Mouse (Mus musculus) limb, embryonic 14.5 days (tissue): ENCODE data around the gene Prss12. TPM values are rescaled to one million over a fixed set of nuclear protein-coding genes. Genes with fewer than 3 reads are reported as not detected.
A peak's percentile ranks its signal among the peaks of the same experiment; 100 is the strongest.

Source experiments
- ATAC-seq: fragments of 200-750 bp; cut with Nextera tagmentation; 2 replicates; pipeline ENCODE4 v1.8.0; 2017; ENCODE audit warnings: low read depth, moderate number of reproducible peaks, moderate TSS enrichment; ENCODE audit not compliant: low FRiP score
- DNase-seq: peaks from one replicate; pipeline ENCODE4 v3.0.0-alpha.2; 2015; ENCODE audit warnings: low spot score
- H3K27ac ChIP-seq: fragments of 300-500 bp; sonication (generic); replicated peaks from 2 replicates; pipeline ENCODE4 v1.5.1; 2014; ENCODE audit warnings: low read depth, mild to moderate bottlenecking, low read length, moderate library complexity, mixed read lengths
- H3K27me3 ChIP-seq: fragments of 300-500 bp; sonication (generic); 2 replicates; pipeline ENCODE4 v1.6.1; 2014; ENCODE audit warnings: low read length, mixed read lengths; ENCODE audit not compliant: control insufficient read depth, insufficient read depth
- H3K36me3 ChIP-seq: fragments of 300-500 bp; sonication (generic); 2 replicates; pipeline ENCODE4 v1.6.1; 2014; ENCODE audit warnings: mild to moderate bottlenecking, low read length, moderate library complexity, mixed read lengths; ENCODE audit not compliant: control insufficient read depth, insufficient read depth
- H3K4me1 ChIP-seq: fragments of 300-500 bp; sonication (generic); 2 replicates; pipeline ENCODE4 v1.6.1; 2014; ENCODE audit warnings: antibody characterized with exemption, low read length, mixed read lengths; ENCODE audit not compliant: control insufficient read depth, insufficient read depth
- H3K4me2 ChIP-seq: fragments of 300-500 bp; sonication (generic); replicated peaks from 2 replicates; pipeline ENCODE4 v1.6.1; 2014; ENCODE audit warnings: low read depth, mild to moderate bottlenecking, low read length, moderate library complexity; ENCODE audit not compliant: severe bottlenecking
- H3K4me3 ChIP-seq: fragments of 300-500 bp; sonication (generic); replicated peaks from 2 replicates; pipeline ENCODE4 v1.5.1; 2014; ENCODE audit warnings: low read length
- H3K9ac ChIP-seq: fragments of 300-500 bp; sonication (generic); 2 replicates; pipeline ENCODE4 v1.6.1; 2014; ENCODE audit warnings: mild to moderate bottlenecking, low read depth, low read length, moderate library complexity; ENCODE audit not compliant: severe bottlenecking
- H3K9me3 ChIP-seq: fragments of 300-500 bp; sonication (generic); 2 replicates; pipeline ENCODE4 v1.6.1; 2016; ENCODE audit warnings: low read length; ENCODE audit not compliant: control insufficient read depth
- POLR2A ChIP-seq: fragments of 200-500 bp; IDR thresholded peaks from 2 replicates; pipeline ENCODE4 v1.8.0; 2012; ENCODE audit warnings: inconsistent platforms, mild to moderate bottlenecking, moderate library complexity, borderline replicate concordance; ENCODE audit not compliant: insufficient read depth, insufficient read length; ENCODE audit errors: extremely low read depth
- WGBS: fragments of 180-500 bp; shearing (Covaris S2); extraction: QIAGEN DNeasy Blood & Tissue Kit; methylation state at CpG from one replicate; pipeline ENCODE4 v1.1.7; 2014; 5-methylcytosine and 5-hydroxymethylcytosine counted together
- polyA plus RNA-seq, 2 experiments: library from polyadenylated mRNA; depleted of rRNA in 1 of 2; stranded (reverse) in 1 of 2; unstranded in 1 of 2; fragments of >200 nt; fragmentation: Nextera tagmentation in 1 of 2; extraction: Ambion mirVana in 1 of 2; gene quantifications; 2 replicates each; pipeline versions ENCODE4 v1.2.1 to v1.2.3; 2012 to 2014

Prss12 gene
- polyA plus RNA-seq, 2 experiments, result 17.6 to 20.1 TPM

GRCm38 (mm10) chr3:123448096-123448495, 1.4 kb downstream of the Prss12 start:
- H3K27me3 ChIP-seq, result peaks cover 19% of the 10 kb centered on the region; the same call in 1 of the 2 replicates
- TF ChIP-seq POLR2A, result no peak
- H3K4me1 ChIP-seq, result peaks cover 23% of the 10 kb centered on the region
- no peaks in the 10 kb centered on the region for H3K36me3 ChIP-seq
- no peak for ATAC-seq
- H3K4me3 ChIP-seq, result peak overlapping the region; percentile 70
- H3K9ac ChIP-seq, result no peak overlapping the region
- peak overlapping the region; percentile 99 for H3K4me2 ChIP-seq
- 17% methylated on average over 10 of the region's 10 CpGs for WGBS
- DNase-seq, result no peak
- H3K9me3 ChIP-seq, result no peaks in the 10 kb centered on the region
- no peak overlapping the region for H3K27ac ChIP-seq

GRCm38 (mm10) chr3:123450107-123450506, 3.4 kb downstream of the Prss12 start:
- ATAC-seq, result no peak
- WGBS, result 75% methylated on average over 6 of the region's 6 CpGs
- no peak overlapping the region for H3K4me2 ChIP-seq

DNA sequence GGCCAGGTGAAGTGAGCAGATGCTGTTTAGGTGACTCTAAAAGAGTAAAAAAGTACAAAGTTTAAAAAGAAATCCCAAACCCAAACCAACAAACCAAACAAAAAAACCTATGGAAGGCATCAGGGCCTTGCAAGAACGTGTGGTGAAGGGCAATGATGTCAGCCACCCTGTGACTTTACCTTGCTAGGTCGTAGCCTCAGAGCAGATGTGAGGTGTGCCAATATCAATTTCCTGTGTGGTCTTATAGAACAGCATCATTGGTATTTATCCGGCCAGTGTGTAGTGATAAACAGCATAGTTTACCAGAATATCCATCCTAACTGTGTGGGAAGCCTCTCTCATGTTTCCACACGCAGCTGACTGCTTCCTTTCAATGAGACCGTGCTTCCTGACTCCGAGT, 6.2 kb downstream of the Prss12 start:
- H3K27ac ChIP-seq, result no peak overlapping the region
- H3K9ac ChIP-seq, result no peak overlapping the region
- peaks cover 6% of the 10 kb centered on the region; the same call in 1 of the 2 replicates for H3K27me3 ChIP-seq
- H3K36me3 ChIP-seq, result no peaks in the 10 kb centered on the region
- ATAC-seq, result no peak
- no peak overlapping the region for H3K4me3 ChIP-seq
- H3K4me1 ChIP-seq, result 0 out of 2 replicates have a peak, but pooled peaks cover 5% of the 10 kb centered on the region
- TF ChIP-seq POLR2A, result no peak
- H3K4me2 ChIP-seq, result no peak overlapping the region
- no peak for DNase-seq
- 74% methylated on average over 6 of the region's 6 CpGs for WGBS
- no peaks in the 10 kb centered on the region for H3K9me3 ChIP-seq

More at GRCm38 (mm10) chr3:123450107-123450506, 3.4 kb downstream of the Prss12 start:
- H3K36me3 ChIP-seq, result no peaks in the 10 kb centered on the region
- peaks cover 19% of the 10 kb centered on the region; the same call in 1 of the 2 replicates for H3K27me3 ChIP-seq
- peaks cover 18% of the 10 kb centered on the region for H3K4me1 ChIP-seq
- H3K9me3 ChIP-seq, result no peaks in the 10 kb centered on the region
- no peak overlapping the region for H3K27ac ChIP-seq
- no peak for DNase-seq
- H3K4me3 ChIP-seq, result no peak overlapping the region
- no peak overlapping the region for H3K9ac ChIP-seq
- TF ChIP-seq POLR2A, result no peak

- no peaks in the 10 kb centered on the region for H3K36me3 ChIP-seq
- no peak for TF ChIP-seq POLR2A
- WGBS, result 56% methylated on average over 1 of the region's 1 CpGs
These were observed 12.8 kb downstream of the Prss12 start for GRCm38 (mm10) chr3:123459492-123459891.

DNA sequence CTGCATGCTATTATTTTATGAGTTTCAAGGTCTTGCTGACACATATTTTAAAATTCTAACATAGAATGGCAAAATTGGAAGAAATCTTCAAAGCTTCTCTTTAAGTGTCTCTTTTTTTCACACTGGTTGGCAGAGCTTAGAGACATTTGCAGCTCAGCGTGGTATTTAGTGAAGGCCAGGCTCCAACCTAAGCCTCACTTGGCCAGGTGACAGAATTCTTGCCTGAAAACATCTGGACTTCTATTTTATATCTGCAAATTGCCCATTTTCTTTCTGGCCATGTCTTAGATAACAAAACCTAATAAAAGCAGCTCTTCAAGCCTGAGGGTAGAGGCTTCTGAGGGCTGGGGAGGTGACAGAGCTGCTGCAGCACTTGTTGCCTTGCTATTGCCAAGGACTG, 13.7 kb downstream of the Prss12 start:
- no peak overlapping the region for H3K4me3 ChIP-seq
- no peaks in the 10 kb centered on the region for H3K27me3 ChIP-seq
- no peak overlapping the region for H3K4me2 ChIP-seq
- H3K9me3 ChIP-seq, result no peaks in the 10 kb centered on the region
- H3K9ac ChIP-seq, result no peak overlapping the region
- no peaks in the 10 kb centered on the region for H3K4me1 ChIP-seq
- no peak overlapping the region for H3K27ac ChIP-seq
- TF ChIP-seq POLR2A, result no peak
- DNase-seq, result peak; percentile 46
- H3K36me3 ChIP-seq, result no peaks in the 10 kb centered on the region
- WGBS, result 38% methylated on average over 1 of the region's 1 CpGs
- no peak for ATAC-seq

More at GRCm38 (mm10) chr3:123459492-123459891, 12.8 kb downstream of the Prss12 start:
- no peaks in the 10 kb centered on the region for H3K27me3 ChIP-seq
- no peak overlapping the region for H3K4me2 ChIP-seq
- DNase-seq (no peak), ATAC-seq (no peak)
- no peak overlapping the region for H3K4me3 ChIP-seq
- no peaks in the 10 kb centered on the region for H3K4me1 ChIP-seq
- no peak overlapping the region for H3K9ac ChIP-seq
- no peaks in the 10 kb centered on the region for H3K9me3 ChIP-seq
- no peak overlapping the region for H3K27ac ChIP-seq

DNA sequence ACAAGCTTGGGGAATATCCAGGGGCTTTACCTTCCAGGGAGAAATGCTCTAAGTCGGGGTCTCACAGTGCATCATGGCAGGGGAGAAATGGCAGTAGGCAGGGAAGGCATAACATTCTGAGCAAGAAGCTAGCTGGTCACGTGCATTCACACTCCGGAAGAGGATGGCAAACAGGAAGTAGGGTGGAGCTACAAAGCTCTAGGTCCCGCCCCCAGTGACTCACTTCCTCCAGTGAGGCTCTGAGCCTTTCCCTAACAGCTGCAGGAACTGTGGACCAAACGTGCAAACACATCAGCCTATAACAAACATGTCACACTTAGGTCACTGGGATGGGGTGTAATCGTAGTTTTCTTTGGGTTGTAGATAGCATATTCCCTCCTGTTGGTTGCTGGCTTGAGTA, 15.6 kb downstream of the Prss12 start:
- no peak for ATAC-seq
- Histone ChIP-seq H3K27me3 (no peaks in the 10 kb centered on the region), H3K27ac (no peak overlapping the region), H3K36me3 (no peaks in the 10 kb centered on the region), H3K9me3 (no peaks in the 10 kb centered on the region), H3K4me1 (no peaks in the 10 kb centered on the region), H3K4me3 (no peak overlapping the region), H3K4me2 (no peak overlapping the region), H3K9ac (no peak overlapping the region)
- no peak for DNase-seq
- WGBS, result 84% methylated on average over 6 of the region's 6 CpGs
- TF ChIP-seq POLR2A, result no peak
